In the genomic region with DNA sequence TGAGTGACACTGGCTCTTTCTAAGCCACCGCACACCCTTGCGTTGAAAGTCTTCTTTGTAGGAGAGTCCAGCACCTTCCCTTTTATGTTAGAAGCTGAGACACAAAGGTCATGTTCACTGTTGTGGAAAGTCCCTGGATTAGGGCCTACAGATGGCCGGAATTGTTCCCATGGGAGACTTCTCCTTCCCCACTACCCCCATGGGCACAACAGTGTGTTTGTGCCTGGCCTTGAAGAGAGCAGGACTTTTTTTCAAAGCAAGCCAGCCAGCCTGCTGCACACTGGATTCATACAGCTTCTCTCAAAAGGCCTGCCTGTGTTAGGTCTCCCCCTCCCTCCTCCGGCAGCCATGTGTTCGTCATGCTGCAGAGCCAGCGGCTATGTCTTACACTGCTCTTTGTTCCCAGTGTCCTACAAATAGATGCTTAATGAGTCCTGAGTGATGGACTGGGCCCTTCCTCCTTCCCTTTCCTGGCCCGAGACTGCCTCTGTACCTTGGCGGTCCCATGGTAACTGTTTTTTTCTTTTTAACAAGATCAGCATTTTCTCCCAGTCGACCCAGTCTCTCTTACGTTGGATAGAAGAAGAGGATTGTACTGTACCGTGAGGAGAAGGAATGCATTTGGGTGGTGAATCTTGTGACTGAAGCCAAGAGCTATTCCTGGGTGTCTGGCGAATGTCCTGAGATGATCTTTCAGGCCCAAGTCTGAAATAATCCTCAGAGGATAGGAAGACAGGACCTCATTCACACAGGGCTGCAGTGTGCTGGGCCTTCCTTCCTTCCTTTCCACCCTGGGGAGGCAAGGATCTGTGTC, we compare ENCODE assay signal across 9 mouse cellular contexts. TPM values are rescaled to one million over a fixed set of nuclear protein-coding genes. Genes with fewer than 3 reads are reported as not detected.
A peak's percentile ranks its signal among the peaks of the same experiment; 100 is the strongest.
DNase-seq lines count a peak whose midpoint lies in the region; ATAC-seq lines count a peak whose summit lies in the region.
"Had no signal": no experiment of that assay in that cellular context is flagged by ENCODE, and none has a peak within 500 bp of the region (broad histone marks: within the 10 kb centered on the region; RNA-seq: fewer than 3 reads in every experiment).

No protein-coding gene starts in this region.

- H3K9me3 ChIP-seq in intestine, embryonic 15.5 days = no peaks in the 10 kb centered on the region
- H3K9me3 ChIP-seq in neural tube, embryonic 11.5 days (ENCODE audit: control insufficient read depth, low read length) = no peaks in the 10 kb centered on the region
- H3K9me3 ChIP-seq: megakaryocyte, embryonic 14.5 days had no signal

- peak; percentile 46 for DNase-seq in adrenal gland, adult 8-10 months
- DNase-seq in cerebellum, postnatal 25 days = peak; percentile 25 to 46
- peak; percentile 51 to 77 for DNase-seq in frontal cortex, postnatal 36 days (ENCODE audit: low spot score in 2 of 2)
- DNase-seq in left cerebral cortex, adult 9 months (ENCODE audit: low spot score in 2 of 2) = peak; percentile 73 to 77
- peak; percentile 73 for DNase-seq in neural tube, embryonic 11.5 days (ENCODE audit: low spot score)
- DNase-seq in thymus, postnatal 25 days = no peak
- no peak for DNase-seq in urinary bladder, postnatal 25 days (ENCODE audit: low spot score)

- H3K4me3 ChIP-seq in intestine, embryonic 15.5 days (replicated peaks) = no peak overlapping the region
- no peak overlapping the region for H3K4me3 ChIP-seq in neural tube, embryonic 11.5 days (ENCODE audit: low read depth, low read length)

- ATAC-seq in intestine, embryonic 15.5 days = peak; percentile 82
- peak; percentile 87 for ATAC-seq in neural tube, embryonic 11.5 days (ENCODE audit: insufficient read depth, low FRiP score, low TSS enrichment)

- WGBS in intestine, embryonic 15.5 days = 67% methylated on average over 12 of the region's 12 CpGs
- 43% methylated on average over 12 of the region's 12 CpGs for WGBS in neural tube, embryonic 11.5 days

- peaks cover 14% of the 10 kb centered on the region; the same call in 1 of the 2 replicates for H3K36me3 ChIP-seq in intestine, embryonic 15.5 days
- no peaks in the 10 kb centered on the region for H3K36me3 ChIP-seq in neural tube, embryonic 11.5 days (ENCODE audit: control insufficient read depth, insufficient read depth, low read length)

- no peaks in the 10 kb centered on the region for H3K27me3 ChIP-seq in intestine, embryonic 15.5 days (replicated peaks)
- H3K27me3 ChIP-seq in neural tube, embryonic 11.5 days (ENCODE audit: control insufficient read depth, insufficient read depth, low read length) = no peaks in the 10 kb centered on the region
- H3K27me3 ChIP-seq: megakaryocyte, embryonic 14.5 days had no signal

- peak overlapping the region; percentile 37; the same call in 1 of the 2 replicates for H3K27ac ChIP-seq in intestine, embryonic 15.5 days
- H3K27ac ChIP-seq in neural tube, embryonic 11.5 days (ENCODE audit: low read depth, low read length) = peak overlapping the region; percentile 87

- peaks cover 28% of the 10 kb centered on the region for H3K4me1 ChIP-seq in intestine, embryonic 15.5 days (replicated peaks)
- H3K4me1 ChIP-seq in neural tube, embryonic 11.5 days (ENCODE audit: control insufficient read depth, insufficient read depth, low read length) = peaks cover 13% of the 10 kb centered on the region

- H3K4me2 ChIP-seq in intestine, embryonic 15.5 days (replicated peaks) = no peak overlapping the region
- no peak overlapping the region for H3K4me2 ChIP-seq in neural tube, embryonic 11.5 days (ENCODE audit: low read depth)

- H3K9ac ChIP-seq in intestine, embryonic 15.5 days = no peak overlapping the region
- peak overlapping the region; percentile 23; the same call in 1 of the 2 replicates for H3K9ac ChIP-seq in neural tube, embryonic 11.5 days (ENCODE audit: low read length)

RNA-seq across cellular contexts. Expression of a gene that starts 7.9 kb away (rescaled TPM):
- total RNA-seq in adrenal gland, adult 8-10 months (2022) = 10 to 100 TPM; 28.5 to 45.1 (median 37.6) TPM
- polyA plus RNA-seq in intestine, embryonic 15.5 days (2015; fragmentation: Nextera tagmentation; extraction: Ambion mirVana) = 5.2 and 6.1 TPM in 2 replicates
- 5.3 TPM in 2 replicates for polyA plus RNA-seq in neural tube, embryonic 11.5 days (2014; fragmentation: Nextera tagmentation; extraction: Ambion mirVana)

Comparison
In these comparisons a context has a peak if more than half of its experiments do, and no peak if none do; other contexts are left out.
1. DNase-seq: peak in adrenal gland, adult 8-10 months (single experiment), cerebellum, postnatal 25 days (2 of 2), frontal cortex, postnatal 36 days (2 of 2), left cerebral cortex, adult 9 months (2 of 2) and neural tube, embryonic 11.5 days (single experiment); none in thymus, postnatal 25 days (single experiment) and urinary bladder, postnatal 25 days (single experiment).